Mouse (Mus musculus) testis, adult 10 weeks (tissue): ENCODE measurements around the gene Dot1l. TPM values are rescaled to one million over a fixed set of nuclear protein-coding genes. Genes with fewer than 3 reads are reported as not detected.

Experiments used
- polyA plus RNA-seq: library from polyadenylated mRNA; stranded (reverse); fragments of 350-450 nt; fragmentation: Illumina TruSeq; extraction: RNeasy Lipid Tissue Mini Kit (QIAGEN cat#74804); gene quantifications from one replicate; pipeline ENCODE4 v1.2.3, GENCODE M21; 2014; ENCODE audit warnings: low read depth, low replicate concordance

Dot1l gene
- 7.6 TPM for polyA plus RNA-seq

DNA sequence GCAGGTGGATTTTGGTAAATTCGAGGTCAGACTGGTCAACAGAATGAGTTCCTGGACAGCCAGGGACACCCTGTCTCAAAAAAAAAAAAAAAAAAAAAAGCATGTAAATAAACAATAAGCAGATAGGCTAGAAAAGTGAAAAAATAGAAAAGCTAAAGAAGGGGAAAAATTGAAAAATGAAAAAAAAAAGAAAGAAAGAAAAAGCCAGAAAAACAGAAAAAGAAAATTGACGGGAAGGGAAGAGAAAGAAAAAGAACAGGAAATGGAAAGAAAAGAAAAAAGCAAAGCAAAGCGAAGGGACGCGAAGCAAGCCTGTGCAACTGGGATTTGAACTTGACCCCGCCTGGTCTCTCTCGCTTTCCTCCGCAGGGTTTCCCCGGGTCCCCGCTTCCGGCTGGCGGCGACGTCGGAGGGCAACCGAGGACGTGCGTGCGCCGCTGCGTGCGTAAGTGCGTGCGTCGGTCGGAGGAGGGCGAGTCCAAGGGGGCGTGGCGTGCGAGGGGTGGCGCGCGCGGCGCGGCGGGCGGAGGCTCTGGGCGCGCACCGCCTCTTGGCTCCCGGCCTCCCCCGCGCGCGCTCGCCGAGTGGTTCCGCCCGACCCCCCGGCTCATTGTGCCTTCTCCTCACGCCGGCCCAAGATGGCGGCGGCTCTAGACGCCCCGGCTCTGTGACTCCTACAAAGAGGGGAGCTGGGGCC is at the start of gene Dot1l:
Gene Dot1l, plus strand, starts transcription at position 613 of the 697 bp plus-strand sequence.

DNA sequence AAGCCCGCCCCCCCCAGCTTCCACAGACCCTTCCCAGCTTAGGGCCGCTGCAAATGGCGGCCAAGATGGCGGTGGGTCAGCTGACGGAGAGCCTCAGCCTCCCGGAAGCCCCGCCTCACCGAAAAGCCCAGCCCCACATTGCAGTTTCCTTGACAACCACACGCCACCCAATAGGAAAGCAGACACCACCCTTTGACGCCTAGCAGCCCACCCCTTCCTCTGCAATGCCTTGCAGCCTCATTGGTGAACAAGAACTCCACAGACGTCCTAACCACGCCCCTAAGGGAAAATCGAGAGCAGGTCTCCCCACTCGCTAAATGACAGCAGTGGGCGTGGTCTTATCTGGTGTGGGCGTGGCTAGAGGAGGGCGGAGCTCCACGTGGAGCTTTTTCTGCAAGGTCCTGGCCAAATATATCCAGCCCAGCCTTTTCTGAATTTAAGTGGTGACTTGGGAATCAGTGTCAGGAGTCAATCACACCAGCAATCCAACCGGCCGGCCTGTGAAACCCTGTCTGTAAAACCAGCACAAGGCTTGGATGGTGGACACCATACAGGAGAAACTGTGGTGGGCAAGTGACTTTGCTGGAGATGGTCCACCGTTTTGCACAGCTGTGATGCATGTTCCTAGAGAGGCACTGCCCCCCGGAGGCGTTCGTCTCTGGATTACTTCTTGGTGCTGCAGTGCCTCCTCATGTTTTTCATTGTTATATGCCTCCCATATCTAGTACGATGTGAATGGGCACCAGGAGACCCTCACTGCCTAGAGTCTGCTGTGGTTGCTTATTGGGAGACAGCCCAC is 12.6 kb upstream of the Dot1l start, which contains the start of gene Ap3d1:
Gene Ap3d1, minus strand, starts transcription at position 85 of the 799 bp plus-strand sequence.

DNA sequence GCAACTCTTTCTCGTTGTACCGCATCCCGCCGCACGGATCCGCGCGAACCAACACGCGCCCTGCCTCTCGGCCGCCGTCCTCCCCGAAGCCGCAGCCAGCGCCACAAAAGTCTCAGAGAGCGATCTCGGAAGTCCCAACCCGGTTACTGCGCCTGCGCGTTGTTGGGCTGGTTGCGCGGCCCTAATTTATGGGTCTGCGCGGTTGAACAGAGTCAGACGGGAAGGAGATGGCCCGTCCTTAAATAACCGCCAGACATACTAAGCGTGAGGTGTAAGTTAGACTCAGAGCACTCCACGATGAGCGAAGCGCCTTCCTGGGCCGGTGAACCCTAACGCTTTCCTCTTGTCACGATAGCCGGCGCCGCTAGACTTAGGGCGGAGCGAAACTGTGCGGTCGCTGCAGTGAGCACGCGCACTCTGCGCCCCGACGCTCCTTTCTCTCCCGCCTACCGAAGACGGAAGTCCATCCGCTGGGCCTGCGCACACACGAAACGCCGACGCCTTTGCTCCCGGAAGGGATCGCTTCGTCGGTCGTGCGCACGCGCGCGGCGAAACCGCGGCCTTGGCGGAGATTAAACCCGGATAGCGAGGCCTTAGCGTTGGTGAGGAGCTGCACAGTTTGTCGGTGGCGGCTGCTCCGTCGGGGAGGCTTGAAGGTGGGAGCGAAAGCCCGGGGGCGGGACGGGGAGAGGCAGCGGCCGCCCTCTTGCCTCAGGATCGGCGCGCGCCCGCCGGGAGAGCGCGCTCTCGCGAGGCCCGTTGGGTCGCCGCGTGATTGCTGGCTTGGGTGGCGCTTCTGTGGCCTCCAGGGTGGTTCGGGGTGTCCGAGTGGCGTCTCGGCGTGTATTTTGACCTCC is 43.4 kb downstream of the Dot1l start, which contains the start of the genes Sf3a2 and Plekhj1:
Gene Sf3a2, plus strand, starts transcription at position 49 of the 857 bp plus-strand sequence.
Gene Plekhj1, minus strand, starts transcription at position 477 of the 857 bp plus-strand sequence.

DNA sequence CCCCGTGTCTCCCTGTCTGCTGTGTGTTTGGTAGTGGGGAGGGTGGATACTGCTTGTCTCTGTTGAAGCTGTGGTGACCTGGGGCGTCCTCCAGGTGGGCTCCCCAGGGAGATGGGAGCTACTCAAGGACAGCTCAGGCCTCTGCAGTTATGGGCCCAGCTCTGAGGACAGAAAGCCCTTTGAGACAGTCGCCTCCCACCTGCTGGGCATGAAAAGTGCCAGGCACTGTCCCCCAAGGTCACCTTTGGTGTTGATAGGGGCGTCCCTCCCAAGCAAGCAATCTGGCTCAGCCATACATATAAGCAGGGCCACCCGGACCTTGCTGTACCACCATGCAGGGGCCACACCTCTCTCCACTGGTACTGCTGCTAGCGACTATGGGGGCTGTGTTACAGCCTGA is 49.9 kb downstream of the Dot1l start, which contains the start of gene Amh:
Gene Amh, plus strand, starts transcription at position 328 of the 400 bp plus-strand sequence.

DNA sequence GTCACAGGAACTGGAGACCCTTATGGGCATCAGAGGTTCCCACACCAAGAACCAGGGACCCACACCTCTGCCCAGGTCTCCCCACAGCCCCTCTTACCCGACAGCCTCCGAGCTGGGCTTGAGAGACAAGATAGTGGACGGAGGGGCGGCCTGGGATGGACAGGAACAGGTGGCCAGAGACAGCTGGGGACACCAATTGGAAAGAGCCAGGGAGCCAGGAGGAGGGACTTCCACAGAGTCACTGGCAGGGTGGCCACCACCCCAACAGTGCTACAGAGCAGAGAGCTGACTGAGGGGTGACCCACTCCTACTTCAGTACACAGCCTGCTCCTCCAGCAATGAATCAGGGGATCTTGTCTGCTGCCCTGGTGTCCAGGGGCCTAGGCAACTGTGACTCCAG is 58.4 kb downstream of the Dot1l start, which contains the start of gene Jsrp1:
Gene Jsrp1, minus strand, starts transcription at position 133 of the 400 bp plus-strand sequence.

DNA sequence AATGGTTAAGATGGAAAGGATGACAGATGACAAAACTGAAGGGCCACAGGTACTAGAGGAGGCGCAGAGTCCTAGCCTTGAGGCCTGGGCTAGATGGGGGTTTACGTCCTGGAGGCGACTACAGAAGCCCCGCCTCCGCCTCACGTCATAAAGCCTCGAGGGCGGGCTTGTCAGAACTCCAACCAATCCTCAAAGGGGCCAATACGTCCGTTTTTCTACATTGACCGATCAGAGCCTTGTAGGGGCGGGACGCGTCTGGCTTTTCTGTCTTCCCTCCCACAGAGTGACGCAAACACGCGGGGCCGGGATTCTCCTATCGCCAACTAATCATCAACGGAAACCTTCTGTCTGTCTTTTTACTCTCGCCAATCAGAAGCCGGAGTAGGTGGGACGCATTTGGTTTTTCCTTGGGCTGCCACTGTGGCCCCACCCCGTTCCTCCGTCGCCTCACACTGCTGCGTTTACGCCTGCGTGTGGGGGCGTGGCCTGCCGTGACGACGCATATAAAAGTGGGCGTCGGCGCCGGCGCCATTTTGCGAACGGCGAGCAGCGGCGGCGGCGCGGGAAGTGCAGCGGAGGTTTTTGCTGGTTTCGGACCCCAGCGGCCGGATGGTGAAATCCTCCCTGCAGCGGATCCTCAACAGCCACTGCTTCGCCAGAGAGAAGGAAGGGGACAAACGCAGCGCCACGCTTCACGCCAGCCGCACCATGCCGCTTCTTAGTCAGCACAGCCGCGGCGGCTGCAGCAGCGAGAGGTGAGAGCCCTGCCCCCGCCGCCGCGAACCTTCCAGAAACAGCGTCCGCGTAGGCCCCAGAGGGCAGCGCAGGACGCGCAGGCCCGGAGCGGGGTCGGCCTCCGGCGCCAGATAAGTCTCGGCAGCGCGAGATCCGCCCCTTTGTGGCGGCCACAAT is 71.4 kb downstream of the Dot1l start, which contains the start of gene Oaz1:
Gene Oaz1, plus strand, starts transcription at position 506 of the 912 bp plus-strand sequence.

DNA sequence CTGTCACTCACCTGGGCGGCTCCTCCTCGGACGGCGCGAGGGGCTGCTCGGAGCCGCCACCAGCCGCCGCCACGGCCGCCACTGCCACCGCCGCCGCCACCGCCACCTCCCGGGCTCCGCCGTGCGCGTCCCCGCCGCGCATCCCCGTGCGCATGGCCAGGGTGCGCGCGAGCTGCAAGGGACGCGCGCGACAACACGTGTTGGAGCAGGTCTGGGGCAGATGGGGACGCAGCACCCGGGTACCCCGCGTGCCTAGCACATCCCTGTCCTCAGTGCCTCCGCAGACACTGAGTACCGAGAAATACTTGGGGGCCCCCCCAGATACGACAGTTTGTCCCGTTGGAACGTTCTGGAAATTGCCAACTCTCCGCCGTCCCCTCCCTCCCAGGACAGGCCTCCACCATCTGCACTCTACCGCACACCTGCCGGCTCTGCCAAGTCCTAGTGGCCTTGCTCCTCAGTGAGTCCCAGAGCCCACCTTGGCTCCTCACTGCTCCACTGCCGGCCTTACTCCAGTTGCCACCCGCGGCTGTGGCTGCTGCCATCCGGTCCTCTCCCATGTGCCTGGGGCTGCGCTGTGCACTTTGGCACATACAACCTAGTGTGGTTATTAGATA is 89.0 kb downstream of the Dot1l start, which contains the start of gene Lingo3:
Gene Lingo3, minus strand, starts transcription at position 109 of the 617 bp plus-strand sequence.

Other genes with a start within 250 kb of the Dot1l start
- 218 TPM for gene Atp8b3, start 216.1 kb upstream of the Dot1l start, polyA plus RNA-seq
- 1.9 TPM for gene Rexo1, start 193.6 kb upstream of the Dot1l start, polyA plus RNA-seq
- 1.7 TPM for gene Klf16, start 177.9 kb upstream of the Dot1l start, polyA plus RNA-seq
- not detected for gene Abhd17a, start 164.9 kb upstream of the Dot1l start, polyA plus RNA-seq
- gene Scamp4, start 152.3 kb upstream of the Dot1l start, polyA plus RNA-seq = 0.88 TPM
- gene Adat3, start 152.3 kb upstream of the Dot1l start, polyA plus RNA-seq = not detected
- gene Gm49322, start 149.2 kb upstream of the Dot1l start, polyA plus RNA-seq = not detected
- gene Csnk1g2, start 132.4 kb upstream of the Dot1l start, polyA plus RNA-seq = 6.7 TPM
- 0.13 TPM for gene Btbd2, start 98.1 kb upstream of the Dot1l start, polyA plus RNA-seq
- gene Mknk2, start 77.1 kb upstream of the Dot1l start, polyA plus RNA-seq = 1.7 TPM
- gene Mob3a, start 53.2 kb upstream of the Dot1l start, polyA plus RNA-seq = 2.6 TPM
- gene Izumo4, start 53.0 kb upstream of the Dot1l start, polyA plus RNA-seq = 20.6 TPM
- 18.3 TPM for gene Ap3d1, start 12.9 kb upstream of the Dot1l start, polyA plus RNA-seq
- 5.3 TPM for gene Sf3a2, start 43.0 kb downstream of the Dot1l start, polyA plus RNA-seq
- gene Plekhj1, start 43.4 kb downstream of the Dot1l start, polyA plus RNA-seq = 3.8 TPM
- gene Amh, start 50.0 kb downstream of the Dot1l start, polyA plus RNA-seq = not detected
- not detected for gene Jsrp1, start 58.3 kb downstream of the Dot1l start, polyA plus RNA-seq
- 30.7 TPM for gene Oaz1, start 71.5 kb downstream of the Dot1l start, polyA plus RNA-seq
- 0.06 TPM for gene Lingo3, start 88.8 kb downstream of the Dot1l start, polyA plus RNA-seq
- gene Lsm7, start 100.0 kb downstream of the Dot1l start, polyA plus RNA-seq = 2.3 TPM
- gene Sppl2b, start 100.1 kb downstream of the Dot1l start, polyA plus RNA-seq = 1.7 TPM
- gene Tmprss9, start 116.6 kb downstream of the Dot1l start, polyA plus RNA-seq = not detected
- gene Timm13, start 145.8 kb downstream of the Dot1l start, polyA plus RNA-seq = not detected
- gene Lmnb2, start 163.0 kb downstream of the Dot1l start, polyA plus RNA-seq = 1.6 TPM
- gene Gadd45b, start 174.9 kb downstream of the Dot1l start, polyA plus RNA-seq = 3.8 TPM